Mouse (Mus musculus) T-helper 17 cell (primary cell): ENCODE results near the gene 1700012B07Rik.

Experiments used
- in situ Hi-C, 2 experiments: fragments of 300-600 bp; cut with MboI, MseI; formaldehyde crosslinking; loops; 1 replicate in 1 of 2; 2 replicates in 1 of 2; pipeline ENCODE4 v1.15.1; 2025; ENCODE audit warnings: high pct_unique_total_duplicates in 2 of 2

Gene 1700012B07Rik

GRCm38 (mm10) chr11:109827946-109828345 lies at the start of gene 1700012B07Rik:
TSS of gene 1700012B07Rik (minus strand) at chr11:109828046.
- in situ Hi-C loops = no loop called here

GRCm38 (mm10) chr11:109876767-109877166 lies 48.9 kb upstream of the 1700012B07Rik start:
- in situ Hi-C loops = loop anchor here (5.0 kb wide), 1 partner anchor 391 kb away; no protein-coding TSS in a partner anchor

GRCm38 (mm10) chr11:109875834-109876233 lies 48.0 kb upstream of the 1700012B07Rik start:
- in situ Hi-C loops = loop anchor here (5.0 kb wide), 1 partner anchor 391 kb away; no protein-coding TSS in a partner anchor

GRCm38 (mm10) chr11:109875525-109875802 lies 47.6 kb upstream of the 1700012B07Rik start:
- in situ Hi-C loops = loop anchor here (5.0 kb wide), 1 partner anchor 392 kb away; no protein-coding TSS in a partner anchor

- in situ Hi-C loops = loop anchor here (5.0 kb wide), 1 partner anchor 392 kb away; no protein-coding TSS in a partner anchor
Measured at GRCm38 (mm10) chr11:109874651-109875524, 47.0 kb upstream of the 1700012B07Rik start.

- in situ Hi-C loops = no loop called here
Measured at GRCm38 (mm10) chr11:109873852-109874610, 46.2 kb upstream of the 1700012B07Rik start.

- in situ Hi-C loops = no loop called here
Measured at GRCm38 (mm10) chr11:109873161-109873775, 45.4 kb upstream of the 1700012B07Rik start.

- in situ Hi-C loops = no loop called here
Measured at GRCm38 (mm10) chr11:109872674-109873073, 44.8 kb upstream of the 1700012B07Rik start.

GRCm38 (mm10) chr11:109872056-109872455 lies 44.2 kb upstream of the 1700012B07Rik start:
- in situ Hi-C loops = no loop called here

- in situ Hi-C loops = loop anchor here in 1 of 2 experiments (10.0 kb wide), 1 partner anchor 577 kb away; no protein-coding TSS in a partner anchor
Measured at GRCm38 (mm10) chr11:109867861-109868260, 40.0 kb upstream of the 1700012B07Rik start.

- in situ Hi-C loops = loop anchor here in 1 of 2 experiments (10.0 kb wide), 1 partner anchor 578 kb away; no protein-coding TSS in a partner anchor
Measured at GRCm38 (mm10) chr11:109866537-109867160, 38.8 kb upstream of the 1700012B07Rik start.

GRCm38 (mm10) chr11:109865526-109865925 lies 37.7 kb upstream of the 1700012B07Rik start:
- in situ Hi-C loops = loop anchor here in 1 of 2 experiments (10.0 kb wide), 1 partner anchor 579 kb away; no protein-coding TSS in a partner anchor

GRCm38 (mm10) chr11:109863951-109864350 lies 36.1 kb upstream of the 1700012B07Rik start:
- in situ Hi-C loops = loop anchor here (5.0 to 10.0 kb wide), 3 partner anchors 417 to 617 kb away; no protein-coding TSS in a partner anchor

GRCm38 (mm10) chr11:109863194-109863746 lies 35.4 kb upstream of the 1700012B07Rik start:
- in situ Hi-C loops = loop anchor here (5.0 to 10.0 kb wide), 3 partner anchors 416 to 616 kb away; no protein-coding TSS in a partner anchor

- in situ Hi-C loops = loop anchor here (5.0 to 10.0 kb wide), 3 partner anchors 413 to 613 kb away; no protein-coding TSS in a partner anchor
Measured at GRCm38 (mm10) chr11:109860508-109860907, 32.7 kb upstream of the 1700012B07Rik start.

GRCm38 (mm10) chr11:109859939-109860469 lies 32.2 kb upstream of the 1700012B07Rik start:
- in situ Hi-C loops = loop anchor here (5.0 to 10.0 kb wide), 4 partner anchors 183 to 613 kb away; no protein-coding TSS in a partner anchor

GRCm38 (mm10) chr11:109859441-109859840 lies 31.6 kb upstream of the 1700012B07Rik start:
- in situ Hi-C loops = loop anchor here (5.0 kb wide), 1 partner anchor 182 kb away; no protein-coding TSS in a partner anchor

- in situ Hi-C loops = loop anchor here (5.0 kb wide), 1 partner anchor 180 kb away; no protein-coding TSS in a partner anchor
Measured at GRCm38 (mm10) chr11:109857086-109857485, 29.2 kb upstream of the 1700012B07Rik start.

GRCm38 (mm10) chr11:109854056-109854455 lies 26.2 kb upstream of the 1700012B07Rik start:
- in situ Hi-C loops = no loop called here
